Mouse (Mus musculus) testis, postnatal 14 days (tissue): ENCODE results near the gene Dusp22.

Source experiments
- DNase-seq: peaks from one replicate; pipeline ENCODE4 v3.0.0; 2021; ENCODE audit warnings: low spot score

The Dusp22 gene

DNA sequence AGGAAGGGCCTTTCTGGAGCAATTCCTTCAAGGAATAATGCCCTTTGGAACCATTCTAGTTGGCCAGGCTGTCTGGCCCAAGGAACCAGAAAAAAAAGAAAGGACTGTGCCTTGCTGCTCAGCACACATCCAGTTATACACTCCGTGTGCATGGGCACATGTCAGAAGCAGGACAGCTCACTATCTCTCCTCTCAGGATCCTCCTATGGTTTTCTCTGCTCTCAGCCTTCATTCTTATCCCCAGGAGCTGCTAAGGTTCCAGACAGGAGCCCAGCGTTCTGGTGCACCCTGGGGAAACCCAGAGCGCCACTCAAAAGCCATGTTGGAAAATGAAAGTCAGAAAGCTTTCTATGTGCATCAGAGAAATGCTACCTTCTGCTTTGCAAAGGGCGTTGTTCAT lies 55.8 kb downstream of the Dusp22 start:
- no peak for DNase-seq

DNA sequence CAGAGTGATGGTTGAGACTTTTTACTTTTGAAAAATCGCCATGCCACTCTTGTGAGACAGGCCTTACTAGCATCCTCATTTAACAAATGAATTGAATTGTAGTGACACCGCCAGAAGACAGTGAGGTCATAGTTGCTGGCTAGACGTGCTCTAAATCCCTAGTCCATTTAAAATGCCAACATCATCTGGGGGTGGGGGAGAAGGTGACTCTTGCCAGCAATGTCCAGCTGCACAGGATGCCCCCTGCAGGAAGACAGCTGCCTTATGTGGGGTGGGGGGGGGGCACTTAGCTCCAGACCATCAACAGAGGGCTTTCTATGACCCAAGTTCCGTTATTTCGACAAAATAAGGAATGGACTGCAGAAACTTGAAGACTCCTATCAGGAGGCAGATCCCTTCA lies 56.8 kb downstream of the Dusp22 start:
- no peak for DNase-seq

- no peak for DNase-seq
Observed at GRCm38 (mm10) chr13:30722601-30723000, 62.8 kb downstream of the Dusp22 start.

DNA sequence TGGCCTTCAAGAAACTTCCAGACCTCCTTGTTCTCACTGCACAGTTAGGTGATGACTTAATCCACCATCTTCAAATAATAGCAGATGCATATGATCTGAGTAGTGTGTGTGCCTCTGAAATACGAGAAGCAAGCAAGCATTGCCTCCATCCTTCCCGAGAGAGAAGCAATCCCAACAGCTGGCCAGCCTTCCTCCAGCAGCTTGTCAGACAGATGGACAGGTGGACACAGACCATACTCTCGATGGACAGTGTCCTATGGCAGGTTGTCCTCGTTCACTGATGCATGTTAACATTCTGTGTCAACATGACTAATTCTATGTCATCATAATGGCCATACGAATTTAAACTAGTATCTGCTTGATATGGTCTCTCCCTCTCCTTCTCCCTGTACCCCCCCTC lies 63.5 kb downstream of the Dusp22 start:
- DNase-seq, result no peak

GRCm38 (mm10) chr13:30723858-30724257 lies 64.1 kb downstream of the Dusp22 start:
- no peak for DNase-seq

DNA sequence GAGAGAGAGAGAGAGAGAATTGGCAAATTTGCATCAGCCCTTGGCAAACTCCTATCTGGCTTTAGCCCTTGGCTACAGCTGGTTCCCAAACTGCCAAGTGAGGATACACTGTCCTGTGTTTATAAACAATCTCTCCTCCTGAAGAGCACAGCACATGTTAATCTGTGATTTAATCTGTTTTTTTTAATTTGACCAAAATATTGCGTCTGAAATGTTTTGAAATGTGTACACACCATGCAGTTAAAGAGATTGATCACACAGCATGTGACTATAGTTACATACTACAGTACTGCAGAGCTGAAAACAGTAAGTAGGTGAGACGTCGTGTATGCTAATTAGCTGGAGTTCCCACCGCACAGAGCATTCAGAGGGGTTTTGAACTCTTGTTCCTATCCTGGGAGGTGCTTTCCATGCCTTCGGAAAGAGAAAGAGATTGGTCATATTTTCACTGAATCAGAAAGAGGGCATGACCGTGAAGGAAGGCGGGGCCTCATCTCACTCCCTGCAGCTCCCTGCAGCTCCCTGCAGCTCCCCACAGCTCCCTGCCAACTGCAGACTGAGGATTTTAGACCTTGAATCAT lies 65.0 kb downstream of the Dusp22 start:
- DNase-seq, result no peak

GRCm38 (mm10) chr13:30726879-30727278 lies 67.1 kb downstream of the Dusp22 start:
- no peak for DNase-seq

DNA sequence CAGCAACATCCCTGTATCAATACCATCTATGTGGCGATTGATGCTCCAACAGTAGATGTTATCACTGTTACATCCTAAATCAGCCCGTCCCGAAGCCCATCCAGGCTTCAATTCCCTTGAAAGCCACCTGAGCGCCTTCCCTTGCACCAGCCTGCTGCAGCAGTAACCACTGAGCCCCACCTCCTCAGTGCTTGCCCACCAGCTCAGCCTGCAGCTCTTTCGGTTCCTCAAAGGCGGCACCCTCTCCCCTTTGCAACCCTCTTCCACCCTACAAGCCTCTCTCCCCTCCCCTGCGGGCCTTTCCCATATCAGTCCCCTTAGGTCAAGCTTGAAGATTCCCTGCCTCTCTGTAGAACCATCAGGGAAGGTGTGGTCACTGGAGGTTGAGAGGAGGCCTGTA lies 68.4 kb downstream of the Dusp22 start:
- no peak for DNase-seq

- DNase-seq, result no peak
Observed at GRCm38 (mm10) chr13:30729245-30729644, 69.4 kb downstream of the Dusp22 start.

DNA sequence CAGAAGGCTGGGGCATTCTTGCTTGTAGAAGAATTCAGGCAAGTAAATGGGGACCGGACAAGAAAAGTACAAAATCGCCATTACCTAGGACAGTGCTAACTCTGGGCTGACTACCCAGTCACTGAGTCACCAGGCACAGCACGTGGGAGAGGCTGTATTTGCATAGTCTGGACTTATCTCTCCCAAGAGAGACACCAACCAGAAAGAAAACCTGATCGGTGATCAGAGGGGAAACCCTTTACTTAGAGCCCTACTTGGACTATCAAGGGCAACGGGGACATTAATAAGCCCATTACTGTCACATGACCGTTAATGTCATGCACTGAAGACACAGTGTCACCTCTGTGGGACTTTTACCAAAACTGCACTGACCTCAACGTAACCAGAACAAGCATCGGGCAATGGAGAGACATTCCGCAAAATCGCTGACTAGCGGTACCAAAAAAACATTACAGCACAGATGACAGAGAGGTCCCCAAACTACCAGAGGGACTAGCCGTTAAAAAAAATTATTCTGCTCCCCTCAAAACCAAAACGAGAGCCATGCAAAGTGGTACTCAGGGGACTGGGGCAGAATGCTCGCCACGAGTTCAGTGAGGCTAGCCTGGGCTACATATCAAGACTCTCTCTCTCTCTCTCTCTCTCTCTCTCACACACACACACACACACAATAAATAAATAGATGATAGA lies 70.5 kb downstream of the Dusp22 start:
- no peak for DNase-seq

- DNase-seq, result no peak
Observed at GRCm38 (mm10) chr13:30732709-30733445, 73.1 kb downstream of the Dusp22 start.

DNA sequence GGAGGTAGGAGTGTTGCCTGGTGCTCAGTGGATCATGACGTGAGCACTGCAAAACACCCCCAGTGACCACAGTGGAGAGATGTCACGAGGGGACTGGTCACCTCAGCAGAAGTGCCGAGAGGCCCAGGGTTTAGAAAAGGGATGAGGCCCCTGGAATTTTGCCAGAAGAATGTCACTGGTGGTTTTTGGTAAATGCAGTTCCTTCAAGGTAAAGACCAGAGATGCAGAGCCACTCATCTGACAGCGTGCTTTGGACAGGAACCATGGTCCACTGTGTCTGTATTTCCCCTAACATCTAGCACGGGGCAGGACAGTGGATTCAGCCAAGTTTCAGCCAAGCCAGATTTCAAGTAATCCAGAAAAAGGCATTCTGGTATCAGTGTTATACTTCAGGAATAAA lies 76.9 kb downstream of the Dusp22 start:
- no peak for DNase-seq

DNA sequence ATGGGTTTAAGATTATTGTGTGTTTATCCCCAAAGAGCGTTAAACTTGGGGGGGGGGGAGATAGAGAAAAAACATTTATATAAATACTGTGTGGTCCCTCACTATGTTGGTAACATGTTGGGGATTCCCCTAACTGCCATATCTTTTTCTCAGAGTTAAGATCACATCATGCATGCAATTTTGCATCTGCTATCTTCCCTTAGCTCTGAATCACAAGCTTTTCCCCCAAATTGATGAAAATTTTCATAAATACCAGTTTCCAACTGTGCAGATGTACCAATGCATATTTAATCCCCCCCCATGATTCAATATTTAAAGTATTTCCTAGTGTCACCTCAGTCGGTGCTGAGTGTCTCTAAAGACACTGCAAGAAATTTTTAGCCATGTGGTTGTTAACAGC lies 77.5 kb downstream of the Dusp22 start:
- DNase-seq, result no peak

GRCm38 (mm10) chr13:30738310-30738840 lies 78.6 kb downstream of the Dusp22 start:
- DNase-seq, result no peak

- no peak for DNase-seq
Observed at GRCm38 (mm10) chr13:30741172-30741571, 81.4 kb downstream of the Dusp22 start.

GRCm38 (mm10) chr13:30742411-30742970 lies 82.7 kb downstream of the Dusp22 start:
- no peak for DNase-seq

DNA sequence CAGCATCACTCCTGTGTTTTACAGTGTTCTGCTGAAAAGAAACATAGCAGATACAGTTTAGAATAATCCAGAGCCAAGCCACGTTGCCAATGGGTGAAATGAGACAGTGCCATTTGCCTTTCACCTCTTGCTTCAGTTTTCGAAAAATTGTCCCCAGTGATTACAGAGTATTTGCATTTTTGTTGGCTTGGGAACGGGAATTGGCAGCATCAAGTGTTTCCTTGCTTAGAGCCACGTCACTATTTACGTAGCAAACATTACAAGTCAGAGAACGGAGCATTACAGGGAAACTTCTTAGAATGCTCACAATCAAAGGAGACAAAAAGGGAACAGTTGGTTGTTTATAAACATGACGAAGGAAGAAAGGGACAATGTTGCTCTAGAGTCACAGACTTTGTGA lies 85.3 kb downstream of the Dusp22 start:
- DNase-seq, result no peak

DNA sequence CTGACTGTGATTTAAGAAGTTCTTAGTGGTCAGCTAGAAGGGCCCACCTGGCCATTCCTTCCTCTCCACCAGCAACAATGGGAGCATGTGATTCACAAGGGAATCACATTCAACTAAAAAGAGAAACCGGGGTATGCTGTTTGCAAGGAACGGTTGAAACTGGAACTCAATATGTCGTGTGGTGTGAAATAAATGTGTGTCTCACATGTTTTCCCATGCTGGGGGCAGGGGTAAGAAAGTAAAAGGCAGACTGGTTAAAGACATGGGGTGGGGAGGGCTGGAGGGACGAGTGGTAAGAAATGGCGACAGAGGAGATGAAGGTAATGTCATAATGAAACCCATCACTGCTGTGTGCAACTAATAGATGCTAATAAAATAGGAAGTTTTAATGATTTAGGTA lies 87.3 kb downstream of the Dusp22 start:
- DNase-seq, result no peak

DNA sequence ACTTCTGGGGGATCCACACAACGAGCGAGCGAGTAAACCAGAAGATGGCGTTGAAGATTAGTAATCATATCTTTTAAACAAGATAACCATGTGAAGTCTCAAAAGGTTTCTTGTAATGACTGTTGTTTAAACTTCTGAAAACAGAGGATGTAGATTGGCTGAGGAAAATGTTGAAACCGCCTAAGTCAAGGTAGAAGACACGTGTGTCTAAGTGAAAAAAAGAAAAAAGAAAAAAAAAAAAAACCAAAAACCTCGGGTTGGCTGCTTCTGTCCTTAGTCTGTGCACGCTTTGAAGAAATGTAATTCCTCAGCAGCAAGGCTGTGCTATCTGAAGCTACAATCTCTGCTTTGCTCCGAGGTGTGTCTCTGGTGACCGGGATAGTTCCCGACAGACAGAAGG lies 87.7 kb downstream of the Dusp22 start:
- DNase-seq, result no peak

DNA sequence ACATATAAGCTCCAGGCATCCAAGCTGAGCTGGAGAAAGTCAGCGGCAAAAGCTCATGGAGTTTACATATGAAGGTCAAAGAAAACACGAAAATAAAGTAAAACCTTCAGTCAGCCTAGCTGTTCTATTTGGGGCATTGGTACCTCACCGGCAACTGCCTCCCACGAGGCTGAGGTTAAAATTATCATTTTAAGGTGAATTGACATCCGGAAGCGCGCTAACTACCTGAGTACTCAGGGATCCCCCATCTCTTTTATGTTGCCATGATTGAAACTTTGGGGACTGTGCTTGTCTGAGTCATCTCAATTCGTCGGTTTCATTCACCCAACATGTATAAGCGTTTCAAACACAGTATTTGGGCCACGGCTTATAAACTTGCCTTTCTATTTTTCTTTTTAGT lies 88.5 kb downstream of the Dusp22 start:
- no peak for DNase-seq

- DNase-seq, result peak; percentile 35
Observed at GRCm38 (mm10) chr13:30749021-30749556, 89.3 kb downstream of the Dusp22 start, which contains the start of gene Irf4. TSS of gene Irf4 (plus strand) at chr13:30749226.

DNA sequence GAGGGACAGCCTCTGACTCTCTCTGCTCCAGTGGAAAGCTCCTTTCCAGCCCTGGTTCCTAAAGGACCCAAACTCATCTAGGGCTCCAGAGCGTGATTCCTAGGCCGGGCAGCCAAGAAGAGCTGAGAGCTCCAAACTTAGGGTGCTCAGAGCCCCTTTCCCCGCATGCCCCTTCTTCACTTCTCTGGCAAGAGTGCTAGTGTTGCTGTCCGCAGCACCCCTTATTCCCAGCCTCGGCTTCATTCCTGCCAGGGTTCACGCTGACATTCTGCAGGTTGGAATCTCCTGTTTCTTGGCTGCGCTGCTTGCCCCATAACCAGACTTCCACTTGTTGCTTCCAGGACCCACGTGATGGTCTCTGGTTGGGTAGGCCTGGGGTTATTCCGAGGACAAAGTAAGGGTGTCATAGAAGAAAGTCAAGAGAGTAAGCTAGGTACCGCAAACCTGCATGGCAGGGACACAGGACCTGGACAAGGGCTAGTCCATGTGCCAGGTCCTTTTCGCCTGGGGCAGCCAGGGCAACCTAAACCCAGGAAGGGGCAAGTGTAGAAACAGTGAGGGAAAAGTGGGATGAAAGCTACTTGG lies 89.8 kb downstream of the Dusp22 start:
- DNase-seq, result no peak
